Mouse (Mus musculus) neural tube, embryonic 11.5 days (tissue): ENCODE data around the gene Fam78b. TPM values are rescaled to one million over a fixed set of nuclear protein-coding genes. Genes with fewer than 3 reads are reported as not detected.

Experiments
- ATAC-seq: fragments of 200-750 bp; cut with Nextera tagmentation; 2 replicates; pipeline ENCODE4 v1.8.0; 2017; ENCODE audit warnings: moderate number of reproducible peaks, mild to moderate bottlenecking, moderate TSS enrichment, moderate library complexity; ENCODE audit not compliant: insufficient read depth, low FRiP score, low TSS enrichment
- DNase-seq: peaks from one replicate; pipeline ENCODE4 v3.0.0-alpha.2; 2015; ENCODE audit warnings: low spot score
- H3K27ac ChIP-seq: fragments of 300-500 bp; sonication (generic); 2 replicates; pipeline ENCODE4 v1.5.1; 2014; ENCODE audit warnings: low read depth, mild to moderate bottlenecking, low read length
- H3K27me3 ChIP-seq: fragments of 300-500 bp; sonication (generic); 2 replicates; pipeline ENCODE4 v1.6.1; 2014; ENCODE audit warnings: mild to moderate bottlenecking, low read length, mixed read lengths; ENCODE audit not compliant: control insufficient read depth, insufficient read depth
- H3K36me3 ChIP-seq: fragments of 300-500 bp; sonication (generic); 2 replicates; pipeline ENCODE4 v1.6.1; 2014; ENCODE audit warnings: mild to moderate bottlenecking, low read length, moderate library complexity, mixed read lengths; ENCODE audit not compliant: control insufficient read depth, insufficient read depth
- H3K4me1 ChIP-seq: fragments of 300-500 bp; sonication (generic); 2 replicates; pipeline ENCODE4 v1.6.1; 2014; ENCODE audit warnings: low read length, mixed read lengths; ENCODE audit not compliant: control insufficient read depth, insufficient read depth
- H3K4me2 ChIP-seq: fragments of 300-500 bp; sonication (generic); 2 replicates; pipeline ENCODE4 v1.6.1; 2014; ENCODE audit warnings: low read depth, mild to moderate bottlenecking, moderate library complexity
- H3K4me3 ChIP-seq: fragments of 300-500 bp; sonication (generic); 2 replicates; pipeline ENCODE4 v1.5.1; 2014; ENCODE audit warnings: low read depth, low read length
- H3K9ac ChIP-seq: fragments of 300-500 bp; sonication (generic); 2 replicates; pipeline ENCODE4 v1.6.1; 2014; ENCODE audit warnings: mild to moderate bottlenecking, low read length
- H3K9me3 ChIP-seq: fragments of 300-500 bp; sonication (generic); 2 replicates; pipeline ENCODE4 v1.6.1; 2016; ENCODE audit warnings: low read length; ENCODE audit not compliant: control insufficient read depth
- WGBS: fragments of 180-500 bp; shearing (Covaris S2); extraction: QIAGEN DNeasy Blood & Tissue Kit; methylation state at CpG from one replicate; pipeline ENCODE4 v1.1.7; 2014; 5-methylcytosine and 5-hydroxymethylcytosine counted together
- polyA plus RNA-seq: library from polyadenylated mRNA; unstranded; fragments of >200 nt; fragmentation: Nextera tagmentation; extraction: Ambion mirVana; gene quantifications from 2 replicates; pipeline ENCODE4 v1.2.1, GENCODE M21; 2014

The Fam78b gene
- polyA plus RNA-seq, 1 experiment from 2014 or later: 14.5 TPM

- Histone ChIP-seq H3K27me3 (no peaks in the 10 kb centered on the region), H3K27ac (no peak overlapping the region), H3K4me3 (no peak overlapping the region), H3K4me2 (no peak overlapping the region), H3K9ac (no peak overlapping the region), H3K4me1 (no peaks in the 10 kb centered on the region), H3K36me3 (no peaks in the 10 kb centered on the region), H3K9me3 (no peaks in the 10 kb centered on the region)
- no peak for ATAC-seq
- DNase-seq: no peak
- 83% methylated on average over 5 of the region's 5 CpGs for WGBS
Observed at GRCm38 (mm10) chr1:167135748-167136147, 134.5 kb downstream of the Fam78b start.
